Mouse (Mus musculus): ENCODE data around the gene Hipk4.

DNA sequence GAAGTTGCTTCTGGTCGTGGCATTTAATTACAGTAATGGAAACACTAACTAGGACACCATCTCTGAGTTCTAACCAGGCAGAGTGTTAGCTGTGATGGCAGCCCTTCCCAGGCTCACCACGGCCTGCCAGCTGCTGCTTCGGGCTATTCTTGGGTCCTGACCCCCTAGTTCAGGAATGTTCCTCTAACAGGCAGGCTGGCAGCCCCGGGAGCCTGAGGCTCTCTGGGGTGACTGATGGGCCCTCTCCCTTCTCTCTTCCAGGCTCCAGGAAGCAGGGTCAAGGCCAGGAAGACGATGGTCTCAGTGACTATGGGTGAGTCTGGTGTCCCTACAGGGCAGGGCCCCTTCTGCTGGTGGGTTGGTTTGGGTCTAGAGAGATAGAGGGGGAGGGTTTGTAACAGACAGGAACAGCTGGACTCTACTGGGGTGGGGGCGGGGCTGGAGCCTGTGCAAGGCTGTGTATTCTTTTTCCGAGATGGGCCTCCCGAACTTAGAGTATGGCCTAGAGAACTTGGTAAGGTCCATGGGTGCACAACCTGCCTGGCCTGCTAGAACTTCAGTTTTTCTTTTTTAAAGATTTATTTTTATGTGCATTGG, 37.3 kb downstream of the Hipk4 start:
- no peak for TF ChIP-seq CTCF (IDR thresholded peaks at IDR 0.05; ENCODE audit: insufficient read depth, low read depth, low read length)
- no peak for TF ChIP-seq POLR2A (IDR thresholded peaks at IDR 0.05; ENCODE audit: insufficient read depth, low read depth, low read length)

Data from olfactory bulb, adult 2 months (tissue).